Mouse (Mus musculus) megakaryocyte, embryonic 14.5 days (primary cell): ENCODE results near the gene Rnf144a.

Experiments
- FLI1 ChIP-seq: IDR thresholded peaks from 2 replicates; pipeline ENCODE4 v1.6.1; 2012; ENCODE audit warnings: low read length, inconsistent platforms, mixed read lengths
- GATA1 ChIP-seq: IDR thresholded peaks from 3 replicates; pipeline ENCODE4 v1.6.1; 2012; ENCODE audit warnings: mixed read lengths, low read length, inconsistent platforms, borderline replicate concordance

- TF ChIP-seq GATA1 (no peak), FLI1 (no peak)
Observed at GRCm38 (mm10) chr12:26285460-26285859, 129.6 kb downstream of the Rnf144a start.
